Mouse (Mus musculus) lung, postnatal 0 days (tissue): ENCODE measurements at regions not wholly inside any gene's neighbourhood (a gene's known extent, or its start where the extent isn't known, plus 50 kb on each side); places are given as distances from the start of the nearest gene placed in this dataset.

Source experiments
- CTCF ChIP-seq: IDR thresholded peaks from 2 replicates; pipeline ENCODE4 v1.5.1; 2016; ENCODE audit warnings: antibody characterized with exemption, mild to moderate bottlenecking
- EP300 ChIP-seq: IDR thresholded peaks from 2 replicates; pipeline ENCODE4 v1.6.1; 2016; ENCODE audit warnings: antibody characterized with exemption, mild to moderate bottlenecking, control low read depth

- TF ChIP-seq CTCF, result no peak
- no peak for TF ChIP-seq EP300
These were observed 81.7 kb upstream of the Ifngr1 start for GRCm38 (mm10) chr10:19510047-19510446.
